Mouse (Mus musculus) myocyte (in vitro differentiated cells): ENCODE measurements around the gene Muc5ac.

Source experiments
- E2F4 ChIP-seq: IDR thresholded peaks from one replicate; pipeline ENCODE4 v1.6.1; 2011; ENCODE audit warnings: mild to moderate bottlenecking, control low read depth, moderate library complexity; ENCODE audit not compliant: insufficient read depth
- MYOD1 ChIP-seq, 3 experiments: IDR thresholded peaks; one replicate each; pipeline ENCODE4 v1.6.1; 2011; ENCODE audit warnings: control low read depth in 2 of 3, low read depth in 2 of 3, mild to moderate bottlenecking in 2 of 3, moderate library complexity in 1 of 3; ENCODE audit not compliant: insufficient read length in 2 of 3, control insufficient read depth in 1 of 3

DNA sequence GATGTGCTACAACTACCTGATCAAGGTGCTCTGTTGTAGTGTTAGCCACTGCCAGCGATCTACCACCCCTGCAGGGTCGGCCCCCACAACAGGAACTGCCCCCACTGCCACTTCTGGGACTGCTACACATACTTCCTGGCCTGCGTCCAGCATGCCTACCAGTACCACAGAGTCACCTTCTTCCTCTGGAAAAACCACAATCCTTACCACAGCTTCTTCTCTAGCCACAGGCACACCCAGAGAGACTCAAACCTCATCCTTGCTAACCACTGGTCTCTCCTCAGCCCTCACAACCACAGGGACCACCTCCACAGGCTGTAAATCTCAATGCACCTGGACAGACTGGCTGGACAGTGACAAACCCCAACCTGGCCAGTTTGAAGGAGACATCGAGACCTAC is 72.3 kb downstream of the Muc5ac start:
- TF ChIP-seq MYOD1 (IDR thresholded peaks at IDR 0.05; ENCODE audit: control insufficient read depth in 1 of 3, insufficient read length in 2 of 3, low read depth in 2 of 3) (no peak), E2F4 (no peak)
